Mouse (Mus musculus): ENCODE results near the gene Syne1.
A peak's percentile ranks its signal among the peaks of the same experiment; 100 is the strongest.

The Syne1 gene

DNA sequence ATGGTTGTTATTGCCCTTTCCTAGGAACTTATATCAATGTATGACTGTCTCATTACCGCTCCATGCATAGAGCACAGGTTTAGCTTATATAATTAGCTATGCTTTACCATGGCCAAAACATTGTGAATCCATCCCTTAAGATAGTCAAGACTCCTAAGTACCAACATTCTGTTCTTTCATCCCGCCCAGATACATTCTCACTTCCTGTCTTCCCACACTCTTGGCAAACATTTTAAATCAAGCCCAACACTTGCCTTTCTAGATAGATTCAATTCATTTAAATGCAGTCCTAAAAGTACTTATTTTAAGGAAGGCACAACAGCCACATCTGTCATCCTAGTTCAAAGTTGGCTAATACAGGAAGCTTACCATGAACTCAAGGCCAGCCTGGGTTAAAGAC lies 113.5 kb downstream of the Syne1 start:
- DNase-seq (ENCODE audit: low spot score in 2 of 2), result no peak

DNA sequence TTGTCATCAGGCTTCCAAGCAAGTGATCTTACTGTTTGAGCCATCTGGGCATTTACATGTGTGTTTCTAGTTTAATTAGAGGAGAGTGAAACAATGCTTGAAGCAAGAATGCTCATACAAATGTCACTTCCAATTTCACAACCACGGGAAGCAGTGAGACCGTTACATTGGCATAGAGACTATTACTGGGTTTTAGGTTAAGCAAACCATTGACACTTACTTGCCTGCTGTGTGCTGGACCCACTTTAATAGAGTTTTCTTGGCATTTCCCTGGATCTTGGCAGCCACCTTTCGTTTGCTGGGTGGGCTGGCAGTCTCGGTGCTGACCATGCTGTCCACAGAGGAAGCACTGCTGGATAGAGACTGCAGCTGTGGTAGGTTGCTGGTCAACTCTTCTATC lies 127.3 kb downstream of the Syne1 start:
- DNase-seq (ENCODE audit: low spot score in 2 of 2), result no peak

DNA sequence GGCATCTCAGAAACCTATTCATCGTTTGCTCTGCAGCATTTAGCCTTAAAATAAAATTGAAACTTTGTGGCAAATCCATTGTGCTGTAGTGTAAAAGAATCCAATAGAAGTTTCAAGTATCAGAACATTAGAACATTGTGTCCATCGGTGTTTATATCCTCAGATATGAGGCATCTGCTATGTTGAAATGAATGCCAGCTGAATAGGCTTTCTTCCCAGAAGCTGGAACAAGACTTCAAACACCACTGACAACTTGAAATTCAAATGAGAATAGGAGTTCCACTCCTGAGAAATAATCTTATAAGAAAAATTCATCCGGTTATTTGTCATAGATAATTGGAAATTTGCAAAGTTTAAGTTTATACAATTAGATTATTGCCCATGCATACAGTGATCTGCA lies 135.6 kb downstream of the Syne1 start:
- DNase-seq (ENCODE audit: low spot score in 2 of 2), result no peak

DNA sequence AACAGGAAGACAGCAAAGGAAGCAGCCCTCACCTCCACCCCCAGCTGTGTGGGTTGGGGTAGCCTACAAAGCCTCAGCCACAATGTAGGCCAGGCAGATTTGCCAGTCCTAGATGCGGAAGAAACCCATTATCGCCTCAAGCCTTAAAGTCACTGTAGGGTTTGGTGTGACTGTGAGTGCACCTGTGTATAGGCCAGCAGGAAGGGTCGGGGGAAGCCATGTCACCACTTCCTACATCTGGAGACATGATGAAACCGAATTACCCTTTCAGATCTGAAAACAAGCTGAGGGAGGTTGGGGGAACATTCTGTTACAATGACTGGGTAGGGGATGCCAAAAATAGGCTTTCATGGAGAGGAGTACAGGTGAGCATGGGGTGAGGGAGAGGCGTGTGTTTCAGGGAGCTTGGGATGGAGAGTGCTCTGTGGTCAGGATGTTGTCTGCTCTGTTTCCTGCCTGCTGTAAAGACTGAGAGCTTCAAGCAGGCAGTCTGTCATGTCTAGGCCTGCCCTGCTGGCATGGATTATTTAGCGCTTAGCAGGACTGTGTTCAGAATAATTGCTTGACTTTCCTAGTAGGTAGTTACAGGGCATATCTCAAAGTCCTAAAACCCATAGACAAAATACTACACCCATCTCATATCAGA lies 167.0 kb downstream of the Syne1 start:
- no peak for DNase-seq (ENCODE audit: low spot score in 2 of 2)

DNA sequence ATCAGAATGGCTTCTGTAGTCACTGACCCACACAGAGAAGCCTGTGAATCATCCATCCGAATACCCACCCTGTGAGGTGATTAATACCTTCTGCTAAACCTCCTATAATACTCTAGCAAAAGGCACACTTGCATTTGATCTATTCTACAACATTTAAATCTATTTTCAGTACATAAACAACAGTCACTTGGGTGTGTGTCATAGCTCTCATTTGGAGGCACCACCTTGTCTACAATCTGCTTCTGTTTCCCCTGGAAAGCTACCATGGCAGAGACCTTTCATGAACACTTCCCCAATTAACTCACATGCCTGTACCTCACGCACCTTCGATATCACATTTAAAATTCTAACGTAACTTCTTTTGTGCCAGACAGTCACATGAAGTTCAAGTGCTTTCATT lies 169.7 kb downstream of the Syne1 start:
- DNase-seq (ENCODE audit: low spot score in 2 of 2), result no peak

DNA sequence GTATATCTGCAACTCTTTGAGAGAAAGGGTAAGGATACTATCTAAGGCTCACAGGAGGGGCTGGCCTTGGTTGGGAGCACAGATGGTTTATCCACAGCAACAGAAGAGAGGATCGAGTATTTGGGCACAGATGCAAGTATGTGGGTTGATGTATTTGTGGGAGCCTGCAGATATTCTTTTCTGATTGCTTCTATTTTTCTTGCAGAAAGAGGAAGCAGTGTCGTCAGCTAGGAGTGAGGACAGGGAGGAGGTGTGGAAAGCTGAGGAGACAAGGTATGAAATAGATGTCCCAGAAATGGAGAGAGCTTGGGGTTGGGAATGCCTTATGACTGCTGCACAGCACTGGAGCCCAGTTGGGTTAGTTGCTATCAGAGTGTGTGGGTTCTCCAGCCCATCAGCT lies 172.3 kb downstream of the Syne1 start:
- no peak for DNase-seq (ENCODE audit: low spot score in 2 of 2)

DNA sequence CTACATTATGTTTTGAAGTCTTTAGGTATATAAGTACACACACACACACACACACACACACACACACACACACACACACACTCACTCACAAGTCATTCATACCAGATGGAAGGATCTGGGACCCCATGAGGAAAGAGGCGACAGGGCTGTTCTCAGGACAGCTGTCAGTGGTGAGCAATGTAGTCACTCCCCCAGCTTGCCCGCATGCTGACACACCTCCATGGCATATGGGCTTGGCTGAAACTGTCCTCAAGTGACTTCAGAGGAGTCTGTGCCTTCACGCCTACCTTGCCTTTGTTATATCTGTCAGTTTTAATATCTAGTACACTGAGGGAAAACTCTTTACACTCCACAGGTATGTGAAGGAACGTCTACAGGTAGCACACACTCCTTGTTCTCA lies 181.7 kb downstream of the Syne1 start:
- no peak for DNase-seq (ENCODE audit: low spot score in 2 of 2)

DNA sequence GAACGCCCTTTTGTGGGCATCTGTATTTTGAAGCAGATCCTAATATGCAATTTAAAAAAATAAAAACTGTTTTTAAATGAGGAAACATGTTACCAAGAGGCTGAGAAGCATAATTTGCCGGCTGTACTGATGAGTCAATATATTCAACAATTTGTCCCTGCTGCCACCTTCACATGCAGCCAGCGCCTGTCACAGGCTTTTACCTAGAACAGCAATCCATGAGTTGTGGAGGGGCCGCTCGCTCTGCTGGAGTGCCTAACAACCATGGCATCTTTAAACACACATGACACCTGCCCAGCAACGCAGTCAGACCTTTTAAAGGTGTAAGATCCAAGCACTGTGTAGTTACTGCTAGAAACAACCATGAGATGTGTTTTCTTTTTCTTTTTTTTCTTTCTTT lies 183.0 kb downstream of the Syne1 start:
- no peak for DNase-seq (ENCODE audit: low spot score in 2 of 2)

DNA sequence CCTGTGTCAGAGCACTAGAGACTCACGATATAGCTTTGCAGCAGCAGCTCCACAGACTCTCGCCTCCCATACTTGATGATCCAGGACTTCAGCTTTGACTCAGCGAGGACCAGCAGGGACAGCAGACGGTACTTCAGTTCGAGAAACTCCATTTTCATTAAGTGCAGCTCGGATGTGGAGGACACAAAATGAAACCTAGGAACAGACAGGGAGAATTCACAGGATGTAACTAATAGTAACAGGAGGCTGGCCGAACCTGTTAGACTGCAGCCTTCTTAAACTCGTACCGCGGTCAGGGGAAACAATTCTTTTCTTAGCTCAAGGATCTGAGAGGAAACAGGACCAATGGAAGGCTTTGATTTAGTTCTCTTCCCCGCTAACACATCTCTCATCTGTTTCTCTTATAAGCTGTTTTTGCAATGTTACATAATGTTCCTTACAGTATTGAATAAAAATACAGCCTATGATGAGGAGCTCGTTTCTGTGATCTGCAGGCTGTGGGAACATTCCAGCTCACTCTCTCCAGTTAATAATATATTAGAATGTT lies 183.7 kb downstream of the Syne1 start:
- no peak for DNase-seq (ENCODE audit: low spot score in 2 of 2)

DNA sequence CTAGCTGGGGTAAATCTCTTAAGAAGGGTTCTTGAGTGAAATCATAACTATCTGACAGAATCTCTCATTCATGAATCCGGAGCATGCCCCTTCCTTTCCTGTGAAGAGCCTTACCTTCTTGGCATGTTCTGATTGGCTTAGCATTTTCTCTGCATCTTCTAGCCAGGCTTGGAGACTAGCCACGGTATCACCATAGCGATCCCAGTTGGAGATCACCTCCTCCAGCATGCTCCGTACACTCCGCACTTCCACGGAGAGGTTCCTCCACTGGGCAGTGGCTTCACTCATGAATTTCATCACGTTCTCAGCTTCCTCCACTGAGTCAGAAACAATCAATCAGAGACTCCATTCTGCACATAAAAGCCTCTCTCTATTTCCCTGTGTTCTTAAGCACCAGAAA lies 190.7 kb downstream of the Syne1 start:
- DNase-seq (ENCODE audit: low spot score in 2 of 2), result no peak

DNA sequence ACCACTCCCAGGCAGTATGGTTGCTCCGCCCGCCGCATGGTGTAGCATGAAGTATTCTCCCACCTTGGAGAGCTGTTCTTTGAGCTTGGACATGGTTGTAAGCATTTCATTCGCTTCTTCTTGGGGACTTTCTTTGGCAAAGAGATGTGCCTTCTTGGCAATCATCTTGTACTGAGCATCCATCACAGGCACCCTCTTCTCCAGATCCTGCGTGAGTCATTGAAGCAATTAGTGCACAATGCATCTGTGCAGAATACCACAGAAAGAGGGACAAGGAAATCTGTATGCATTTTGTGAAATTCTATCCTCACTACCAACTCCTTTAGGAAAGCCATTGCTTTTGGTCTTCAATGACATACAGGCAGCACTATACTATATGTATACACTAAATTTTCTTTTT lies 194.7 kb downstream of the Syne1 start:
- no peak for DNase-seq (ENCODE audit: low spot score in 2 of 2)

DNA sequence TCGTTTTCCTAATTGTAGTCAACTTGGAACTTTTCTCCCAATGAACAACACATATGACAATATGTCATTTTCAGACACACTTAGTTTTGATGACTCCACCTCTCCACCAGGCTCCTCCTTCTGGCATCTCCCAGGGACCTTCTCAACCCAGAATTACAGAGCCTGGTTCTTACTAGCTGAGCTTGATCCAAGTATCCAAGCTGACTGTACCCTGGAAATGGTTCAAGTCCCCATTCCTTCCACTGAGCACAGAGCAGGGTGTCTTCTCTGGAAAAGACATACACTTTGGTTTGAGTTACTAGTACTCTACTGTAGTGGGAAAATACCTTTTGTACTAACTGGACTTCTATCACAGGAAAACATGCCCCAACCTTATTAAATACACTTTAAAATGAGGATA lies 197.9 kb downstream of the Syne1 start:
- DNase-seq (ENCODE audit: low spot score in 2 of 2), result no peak

DNA sequence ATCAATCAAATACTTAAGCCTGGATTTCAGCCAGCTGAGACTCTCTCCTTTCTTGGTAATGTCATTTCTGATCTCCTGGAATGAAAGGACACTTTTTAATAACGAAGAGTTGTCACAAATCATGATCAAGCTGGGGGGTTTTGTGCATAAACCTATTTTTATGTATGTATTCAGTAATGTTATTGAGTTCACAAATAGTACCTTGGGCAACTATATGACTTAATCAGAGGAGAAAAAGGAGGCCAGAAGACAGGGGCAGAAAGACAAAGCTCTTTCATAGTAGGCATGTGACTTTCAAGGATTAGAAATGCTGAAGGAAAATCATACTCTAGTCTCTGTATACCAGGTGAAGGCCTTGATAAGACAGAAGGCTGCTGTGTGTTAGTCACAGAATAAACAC lies 204.4 kb downstream of the Syne1 start:
- DNase-seq (ENCODE audit: low spot score in 2 of 2), result no peak

DNA sequence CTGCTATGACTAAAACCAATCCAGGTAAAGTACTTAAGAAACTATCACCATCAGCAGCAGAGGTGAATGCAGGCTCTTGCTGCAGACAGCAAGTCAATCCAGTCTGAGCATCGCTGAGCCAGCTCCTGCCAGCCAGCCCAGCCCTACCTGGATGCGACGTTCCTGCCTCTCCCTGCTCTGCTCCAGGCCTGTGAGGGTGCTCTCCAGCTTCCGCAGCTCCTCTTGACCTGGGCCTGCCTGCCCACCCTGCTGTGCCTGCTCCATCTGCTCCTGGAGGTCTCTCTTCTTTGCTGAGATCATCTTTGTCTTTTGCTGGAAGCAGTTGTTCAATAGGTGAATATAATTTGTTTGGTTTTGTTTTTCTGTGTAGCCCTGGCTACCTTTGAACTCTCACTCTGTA lies 208.1 kb downstream of the Syne1 start:
- no peak for DNase-seq (ENCODE audit: low spot score in 2 of 2)

DNA sequence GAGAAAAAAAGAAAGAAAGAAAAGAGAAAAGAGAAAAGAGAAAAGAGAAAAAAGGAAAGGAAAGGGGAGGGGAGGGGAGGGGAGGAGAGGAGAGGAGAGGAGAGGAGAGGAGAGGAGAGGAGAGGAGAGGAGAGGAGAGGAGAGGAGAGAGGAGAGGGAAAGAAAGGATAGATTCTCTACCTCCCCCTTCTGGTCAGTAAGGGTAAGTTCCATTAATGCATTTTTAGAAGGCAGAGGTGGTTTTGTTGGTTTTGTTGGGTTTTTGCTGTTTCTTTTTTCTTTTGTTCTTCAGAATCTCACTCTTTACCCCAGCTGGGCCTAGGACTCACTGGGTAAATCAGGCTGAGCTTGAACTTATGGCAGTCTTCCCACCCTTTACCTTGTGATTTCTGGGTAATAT lies 214.9 kb downstream of the Syne1 start:
- no peak for DNase-seq (ENCODE audit: low spot score in 2 of 2)

DNA sequence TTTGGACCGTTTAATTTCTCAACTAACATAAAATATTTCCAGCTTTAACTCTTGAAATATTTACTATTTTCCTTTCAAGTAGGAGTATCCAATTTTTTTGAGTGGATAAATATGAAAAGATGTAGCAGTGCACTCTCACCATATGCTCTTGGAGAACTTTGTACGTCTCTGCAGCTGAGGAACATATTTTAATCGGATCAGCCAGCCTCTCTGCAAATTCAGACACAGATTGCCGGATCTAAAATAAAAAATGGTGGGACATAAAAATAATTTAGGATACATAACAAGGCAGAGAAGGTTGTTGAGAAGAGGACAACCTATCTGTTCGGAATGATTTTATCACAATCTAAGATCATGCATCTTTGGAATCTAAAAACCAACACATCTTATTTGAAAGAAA lies 218.5 kb downstream of the Syne1 start:
- DNase-seq (ENCODE audit: low spot score in 2 of 2), result no peak

DNA sequence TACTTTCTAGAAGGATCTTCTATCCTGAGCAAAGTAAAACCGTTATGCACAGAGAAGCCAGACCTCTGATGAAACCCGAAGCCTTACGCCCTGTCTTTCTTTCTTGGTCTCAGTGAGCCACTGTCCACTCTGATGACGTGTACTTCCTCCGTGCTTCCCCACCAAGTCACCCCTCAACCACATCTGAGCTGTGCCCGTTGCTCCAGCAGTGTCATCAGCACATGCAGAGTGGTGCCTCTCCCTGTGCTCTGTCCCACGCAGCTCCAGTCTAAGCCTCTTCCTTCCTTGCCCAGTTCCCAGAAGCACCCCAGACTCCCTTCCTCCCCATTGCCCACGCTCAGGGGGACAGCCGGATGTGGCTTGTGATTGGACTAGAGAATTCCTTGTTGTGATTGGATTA lies 224.6 kb downstream of the Syne1 start:
- no peak for DNase-seq (ENCODE audit: low spot score in 2 of 2)

DNA sequence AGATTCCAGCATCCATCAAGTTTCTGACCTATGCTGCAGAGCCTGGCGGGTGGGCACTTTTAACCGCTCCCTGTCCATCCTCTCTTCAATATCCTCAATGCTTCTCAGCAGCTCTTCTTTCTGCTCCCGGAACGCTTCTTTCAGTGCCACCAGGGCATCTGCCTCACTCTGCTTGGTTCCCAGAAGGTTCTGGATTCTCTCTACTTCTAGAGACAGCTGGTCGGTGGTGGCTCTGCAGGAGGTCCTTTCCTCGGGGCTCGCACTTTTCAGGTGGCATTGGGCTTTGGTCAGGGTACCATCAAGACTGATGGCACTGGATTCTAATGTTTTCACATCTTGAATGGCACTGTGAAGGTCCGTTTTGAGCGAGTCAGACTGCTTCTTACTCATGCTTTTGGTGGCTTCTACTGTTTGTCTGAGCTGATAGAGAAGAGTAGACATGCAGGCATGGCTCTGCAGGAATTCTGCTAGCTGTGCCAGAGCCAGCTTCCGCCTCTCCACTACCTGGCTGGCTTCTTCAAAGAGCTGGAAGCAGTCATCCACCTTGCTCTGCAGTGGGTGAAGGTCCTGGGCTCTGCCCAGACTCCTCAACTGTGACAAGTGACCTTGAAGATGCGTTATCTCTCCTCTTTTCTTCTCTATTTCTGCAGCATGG lies 227.4 kb downstream of the Syne1 start:
- DNase-seq (ENCODE audit: low spot score in 2 of 2), result no peak

DNA sequence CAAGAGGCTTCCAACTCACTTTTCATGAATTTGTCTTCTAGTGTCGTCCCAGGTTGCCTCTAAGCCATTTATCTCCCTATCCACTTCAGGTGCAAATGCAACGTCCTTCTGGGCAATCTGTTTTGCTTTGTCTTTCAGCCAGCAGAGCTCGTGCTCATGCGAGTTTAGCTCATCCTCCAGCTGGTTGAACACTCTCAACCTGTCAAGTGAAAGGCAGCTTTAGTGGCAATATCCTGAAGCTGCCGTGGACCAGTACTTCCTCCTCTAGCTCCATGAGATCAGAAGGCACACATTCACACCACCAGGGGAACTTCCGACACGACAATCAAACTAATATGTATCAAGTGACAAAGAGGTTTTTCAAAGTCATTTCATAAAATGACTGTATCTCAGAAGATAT lies 228.7 kb downstream of the Syne1 start:
- no peak for DNase-seq (ENCODE audit: low spot score in 2 of 2)

DNA sequence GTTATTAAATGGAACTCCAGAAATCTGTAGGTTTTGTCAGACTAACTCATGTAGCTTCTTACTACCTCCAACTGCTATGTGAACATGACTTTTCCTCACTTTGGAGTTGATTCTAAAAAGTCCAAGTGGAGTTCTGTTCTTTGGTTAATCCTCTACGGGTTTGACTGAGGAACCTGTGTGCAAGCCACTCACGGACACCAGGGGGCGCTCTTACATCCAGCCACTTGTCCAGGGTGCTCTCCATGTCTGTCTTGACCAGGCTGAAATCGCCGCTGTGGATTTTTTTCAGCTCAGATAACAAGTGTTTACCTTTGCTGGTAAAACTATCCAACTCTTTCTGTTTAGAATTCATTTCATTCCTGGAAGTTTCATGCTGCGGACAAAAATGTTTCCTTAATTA lies 233.7 kb downstream of the Syne1 start:
- DNase-seq (ENCODE audit: low spot score in 2 of 2), result peak; percentile 28 to 73

DNA sequence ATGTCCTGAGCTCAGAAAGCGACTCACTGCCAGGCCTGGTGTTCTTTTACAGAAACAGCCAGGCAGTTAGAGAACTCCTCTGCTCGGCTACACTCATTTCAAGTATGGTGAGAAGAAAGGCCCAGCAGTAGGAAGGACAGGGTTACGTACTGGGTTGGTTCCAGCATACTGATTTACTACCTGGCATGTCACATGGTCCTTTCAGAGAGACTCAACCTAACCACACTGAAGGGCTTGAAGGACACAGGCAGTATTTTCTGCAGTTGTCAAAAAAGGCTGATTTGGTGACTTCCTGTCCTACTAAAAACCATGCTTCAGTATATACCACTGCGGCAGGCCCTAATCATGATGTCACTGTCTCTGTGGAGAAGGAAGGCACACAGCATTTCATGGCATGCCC lies 238.8 kb downstream of the Syne1 start:
- DNase-seq (ENCODE audit: low spot score in 2 of 2), result no peak

DNA sequence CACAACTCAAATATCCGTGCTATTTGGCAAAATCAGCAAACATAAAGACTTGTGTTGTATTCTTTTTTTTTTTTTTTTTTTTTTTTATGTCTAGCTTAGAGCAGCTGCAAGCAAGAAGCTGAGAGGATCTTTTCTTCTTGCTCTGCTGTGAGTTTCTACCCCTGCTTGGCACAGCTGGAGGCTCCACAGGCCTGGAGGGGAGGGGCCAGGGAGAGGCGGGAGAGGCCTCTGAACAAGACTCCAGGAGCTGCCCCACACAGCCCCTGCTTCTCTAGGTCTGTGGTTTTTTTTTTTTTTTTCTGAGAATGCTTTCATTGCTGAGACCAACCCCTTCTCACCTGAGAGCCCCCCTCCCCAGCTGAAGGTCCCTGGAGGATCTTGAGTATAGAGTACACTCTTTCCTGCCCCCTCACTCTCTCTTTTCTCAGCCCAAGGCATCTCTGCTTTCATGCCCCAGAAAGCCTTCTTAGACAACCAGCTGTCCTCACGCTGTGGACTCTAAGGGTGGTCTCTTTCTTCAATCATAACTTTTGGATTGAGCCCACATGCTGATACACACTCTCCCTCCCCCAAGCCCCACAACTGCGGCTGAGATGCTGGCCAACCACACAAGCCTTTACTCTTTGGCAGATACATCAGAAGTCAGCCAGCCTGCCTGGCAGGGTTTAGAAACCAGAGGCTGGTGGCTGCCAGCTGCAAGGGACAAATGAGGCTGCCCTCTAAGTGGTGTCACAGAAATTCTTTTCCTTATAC lies 241.1 kb downstream of the Syne1 start:
- peak in 1 of 2 experiments; percentile 33 for DNase-seq (ENCODE audit: low spot score in 2 of 2)

DNA sequence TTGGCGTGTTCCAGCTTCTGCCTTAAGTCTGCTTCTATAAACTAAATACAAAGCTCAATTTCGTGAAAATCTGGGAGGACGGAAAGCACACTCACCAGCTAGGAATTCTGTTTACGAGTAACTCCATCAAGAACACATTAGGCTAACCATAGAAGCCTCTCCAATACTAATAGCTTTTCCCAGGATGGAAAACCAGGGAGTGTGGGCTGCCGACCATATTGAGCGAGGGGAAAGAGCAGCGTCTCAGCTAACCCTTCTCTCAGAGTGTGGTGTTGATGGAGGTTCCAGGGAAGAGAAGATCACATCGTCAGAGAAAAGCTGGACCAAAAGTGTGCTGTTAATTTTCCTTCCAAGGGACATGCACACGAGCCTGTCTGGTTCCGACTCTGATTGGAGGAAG lies 241.9 kb downstream of the Syne1 start:
- DNase-seq (ENCODE audit: low spot score in 2 of 2), result no peak

All from urinary bladder, postnatal 4 days (tissue).